Mouse (Mus musculus) layer of hippocampus, postnatal 10 days (tissue): ENCODE data around the gene Spata17. TPM values are rescaled to one million over a fixed set of nuclear protein-coding genes. Genes with fewer than 3 reads are reported as not detected.
"Not testable (repeated sequence)": the region's sequence is repeated elsewhere in the genome, so short reads cannot be mapped to it uniquely, and the experiment has no call there.

ENCODE experiments used
- DNase-seq, 2 experiments: peaks; one replicate each; pipeline ENCODE4 v3.0.0; 2021; ENCODE audit warnings: low spot score in 2 of 2
- total RNA-seq, 2 experiments: library from RNA; stranded (reverse); gene quantifications; 2 replicates each; pipeline ENCODE4 v1.2.3; 2021

Gene Spata17
- total RNA-seq, 2 experiments from 2014 or later = 0.87 to 1.1 TPM

GRCm38 (mm10) chr1:187178546-187178945 is 36.7 kb downstream of the Spata17 start:
- no peak for DNase-seq

GRCm38 (mm10) chr1:187175991-187176390 is 39.3 kb downstream of the Spata17 start:
- DNase-seq = no peak

GRCm38 (mm10) chr1:187170361-187170760 is 44.9 kb downstream of the Spata17 start:
- no peak for DNase-seq

- no peak for DNase-seq
Observed at GRCm38 (mm10) chr1:187169646-187170045, 45.6 kb downstream of the Spata17 start.

- DNase-seq = no peak
Observed at GRCm38 (mm10) chr1:187163571-187163970, 51.7 kb downstream of the Spata17 start.

GRCm38 (mm10) chr1:187155658-187156057 is 59.6 kb downstream of the Spata17 start:
- no peak for DNase-seq

GRCm38 (mm10) chr1:187153681-187154080 is 61.6 kb downstream of the Spata17 start:
- no peak for DNase-seq

- DNase-seq = no peak
Observed at GRCm38 (mm10) chr1:187152571-187152970, 62.7 kb downstream of the Spata17 start.

GRCm38 (mm10) chr1:187142984-187143383 is 72.3 kb downstream of the Spata17 start:
- no peak for DNase-seq

GRCm38 (mm10) chr1:187137426-187137825 is 77.8 kb downstream of the Spata17 start:
- DNase-seq = peak; percentile 58 to 67

GRCm38 (mm10) chr1:187135887-187136286 is 79.4 kb downstream of the Spata17 start:
- no peak for DNase-seq

GRCm38 (mm10) chr1:187133841-187134240 is 81.4 kb downstream of the Spata17 start:
- DNase-seq = no peak

- peak in 1 of 2 experiments; percentile 35 for DNase-seq
Observed at GRCm38 (mm10) chr1:187132348-187132747, 82.9 kb downstream of the Spata17 start.

GRCm38 (mm10) chr1:187127548-187127947 is 87.7 kb downstream of the Spata17 start:
- DNase-seq = not testable (repeated sequence)

GRCm38 (mm10) chr1:187125733-187126132 is 89.5 kb downstream of the Spata17 start:
- no peak for DNase-seq

GRCm38 (mm10) chr1:187124967-187125366 is 90.3 kb downstream of the Spata17 start:
- no peak for DNase-seq

GRCm38 (mm10) chr1:187119300-187119699 is 96.0 kb downstream of the Spata17 start:
- DNase-seq = peak; percentile 19 to 30

- no peak for DNase-seq
Observed at GRCm38 (mm10) chr1:187118108-187118507, 97.2 kb downstream of the Spata17 start.

GRCm38 (mm10) chr1:187113716-187114115 is 101.5 kb downstream of the Spata17 start:
- no peak for DNase-seq

- DNase-seq = no peak
Observed at GRCm38 (mm10) chr1:187102130-187102529, 113.1 kb downstream of the Spata17 start.

- DNase-seq = no peak
Observed at GRCm38 (mm10) chr1:187101202-187101601, 114.1 kb downstream of the Spata17 start.

- no peak for DNase-seq
Observed at GRCm38 (mm10) chr1:187100624-187101023, 114.6 kb downstream of the Spata17 start.

GRCm38 (mm10) chr1:187098285-187098684 is 117.0 kb downstream of the Spata17 start:
- DNase-seq = no peak

- no peak for DNase-seq
Observed at GRCm38 (mm10) chr1:187092546-187092945, 122.7 kb downstream of the Spata17 start.
